Comparison of ENCODE assay signal across 20 mouse cellular contexts in genomic region chr13:48631691-48632090, GRCm38 (mm10). TPM values are rescaled to one million over a fixed set of nuclear protein-coding genes. Genes with fewer than 3 reads are reported as not detected.
A peak's percentile ranks its signal among the peaks of the same experiment; 100 is the strongest.
DNase-seq lines count a peak whose midpoint lies in the region; ATAC-seq and TF ChIP-seq lines count a peak whose summit lies in the region.
"Had no signal": no experiment of that assay in that cellular context is flagged by ENCODE, and none has a peak within 500 bp of the region (broad histone marks: within the 10 kb centered on the region; RNA-seq: fewer than 3 reads in every experiment).

No protein-coding gene starts in this region.

- H3K36me3 ChIP-seq in intestine, postnatal 0 days (ENCODE audit: control insufficient read depth, insufficient read depth), result no peaks in the 10 kb centered on the region
- H3K36me3 ChIP-seq in intestine, embryonic 16.5 days (ENCODE audit: control insufficient read depth, insufficient read depth, low read length), result no peaks in the 10 kb centered on the region
- H3K36me3 ChIP-seq in lung, embryonic 14.5 days (ENCODE audit: insufficient read depth), result no peaks in the 10 kb centered on the region
- H3K36me3 ChIP-seq: embryonic facial prominence, embryonic 10.5 days; heart, embryonic 12.5 days; hindbrain, embryonic 15.5 days had no signal

- H3K4me2 ChIP-seq in intestine, postnatal 0 days (replicated peaks; ENCODE audit: low read depth), result no peak overlapping the region
- H3K4me2 ChIP-seq in intestine, embryonic 16.5 days (ENCODE audit: low read depth, low read length), result no peak overlapping the region
- no peak overlapping the region for H3K4me2 ChIP-seq in lung, embryonic 14.5 days
- H3K4me2 ChIP-seq: heart, embryonic 12.5 days; hindbrain, embryonic 15.5 days had no signal

- WGBS in intestine, postnatal 0 days, result 76% methylated on average over 5 of the region's 5 CpGs
- WGBS in intestine, embryonic 16.5 days, result 74% methylated on average over 5 of the region's 5 CpGs
- WGBS in lung, embryonic 14.5 days, result 67% methylated on average over 5 of the region's 5 CpGs

- ATAC-seq in intestine, postnatal 0 days, result no peak
- no peak for ATAC-seq in intestine, embryonic 16.5 days
- no peak for ATAC-seq in lung, embryonic 14.5 days (ENCODE audit: insufficient read depth)
- ATAC-seq: CD4-positive, CD25-positive, alpha-beta regulatory T cell, adult 4 months; forebrain, embryonic 16.5 days had no signal

- no peak overlapping the region for H3K27ac ChIP-seq in intestine, postnatal 0 days (ENCODE audit: low read depth, low read length)
- no peak overlapping the region for H3K27ac ChIP-seq in intestine, embryonic 16.5 days (ENCODE audit: low read length)
- no peak overlapping the region for H3K27ac ChIP-seq in lung, embryonic 14.5 days (ENCODE audit: low read depth)
- H3K27ac ChIP-seq: embryonic facial prominence, embryonic 10.5 days; hindbrain, embryonic 15.5 days had no signal

- no peak overlapping the region for H3K4me3 ChIP-seq in intestine, postnatal 0 days (ENCODE audit: low read depth, low read length)
- no peak overlapping the region for H3K4me3 ChIP-seq in intestine, embryonic 16.5 days (ENCODE audit: low read length)
- no peak overlapping the region for H3K4me3 ChIP-seq in lung, embryonic 14.5 days (ENCODE audit: low read depth, low read length)
- H3K4me3 ChIP-seq: embryonic facial prominence, embryonic 10.5 days; heart, embryonic 12.5 days; hindbrain, embryonic 15.5 days had no signal

- no peaks in the 10 kb centered on the region for H3K27me3 ChIP-seq in intestine, postnatal 0 days (replicated peaks; ENCODE audit: control insufficient read depth, insufficient read depth, low read length)
- no peaks in the 10 kb centered on the region for H3K27me3 ChIP-seq in intestine, embryonic 16.5 days (replicated peaks; ENCODE audit: control insufficient read depth, insufficient read depth, low read length)
- no peaks in the 10 kb centered on the region for H3K27me3 ChIP-seq in lung, embryonic 14.5 days (ENCODE audit: insufficient read depth, low read length)
- H3K27me3 ChIP-seq: heart, embryonic 12.5 days; hindbrain, embryonic 15.5 days had no signal

- no peak overlapping the region for H3K9ac ChIP-seq in intestine, postnatal 0 days (ENCODE audit: low read depth, low read length)
- no peak overlapping the region for H3K9ac ChIP-seq in intestine, embryonic 16.5 days (ENCODE audit: low read depth, low read length)
- no peak overlapping the region for H3K9ac ChIP-seq in lung, embryonic 14.5 days
- H3K9ac ChIP-seq: heart, embryonic 12.5 days; hindbrain, embryonic 15.5 days had no signal

- H3K4me1 ChIP-seq in intestine, postnatal 0 days (replicated peaks; ENCODE audit: control insufficient read depth, insufficient read depth, low read length), result no peaks in the 10 kb centered on the region
- H3K4me1 ChIP-seq in intestine, embryonic 16.5 days (ENCODE audit: control insufficient read depth, insufficient read depth, low read length), result no peaks in the 10 kb centered on the region
- H3K4me1 ChIP-seq in lung, embryonic 14.5 days (ENCODE audit: insufficient read depth), result no peaks in the 10 kb centered on the region
- H3K4me1 ChIP-seq: embryonic facial prominence, embryonic 10.5 days; heart, embryonic 12.5 days; hindbrain, embryonic 15.5 days had no signal

- no peaks in the 10 kb centered on the region for H3K9me3 ChIP-seq in intestine, postnatal 0 days (ENCODE audit: control insufficient read depth)
- H3K9me3 ChIP-seq in intestine, embryonic 16.5 days (ENCODE audit: control insufficient read depth, low read length), result no peaks in the 10 kb centered on the region
- no peaks in the 10 kb centered on the region for H3K9me3 ChIP-seq in lung, embryonic 14.5 days (ENCODE audit: low read depth, low read length)
- H3K9me3 ChIP-seq: embryonic facial prominence, embryonic 10.5 days; heart, embryonic 12.5 days; hindbrain, embryonic 15.5 days had no signal

- DNase-seq in lung, embryonic 14.5 days, result peak; percentile 25
- no peak for DNase-seq in lung, postnatal 25 days (ENCODE audit: low spot score)
- DNase-seq in ES-CJ7 (ENCODE audit: low read depth, low spot score), result peak; percentile 22
- DNase-seq in ZHBTc4 (ENCODE audit: low read depth, low spot score), result peak; percentile 56
- DNase-seq in cerebellum, postnatal 25 days, result no peak
- DNase-seq: adrenal gland, adult 2 months; adrenal gland, postnatal 25 days; B cell, adult 2 months; cerebellum, adult 18-20 months; cerebellum, adult 9-11 months; gastrocnemius, postnatal 14 days; heart, postnatal 36 days had no signal

- 0 out of 2 replicates have a peak, but pooled peaks have one; percentile 7 for TF ChIP-seq CTCF in intestine, postnatal 0 days (IDR thresholded peaks at IDR 0.05; ENCODE audit: low read depth)
- TF ChIP-seq CTCF in lung, embryonic 14.5 days (IDR thresholded peaks at IDR 0.05; ENCODE audit: low read depth), result no peak

RNA-seq across cellular contexts. Expression of gene Ptpdc1, which starts 6.2 kb away (rescaled TPM):
- polyA plus RNA-seq in intestine, postnatal 0 days (2015; fragmentation: Nextera tagmentation; extraction: Ambion mirVana), result 1.9 and 2.5 TPM in 2 replicates
- 4.1 and 4.2 TPM in 2 replicates for polyA plus RNA-seq in intestine, embryonic 16.5 days (2015; fragmentation: Nextera tagmentation; extraction: Ambion mirVana)
- polyA plus RNA-seq in lung, embryonic 14.5 days (2014; fragmentation: Nextera tagmentation; extraction: Ambion mirVana), result 13.7 and 14.8 TPM in 2 replicates

RNA-seq across cellular contexts. Expression of gene Barx1, which starts 31.1 kb away (rescaled TPM):
- 0.29 and 2.1 TPM in 2 replicates for polyA plus RNA-seq in intestine, postnatal 0 days (2015; fragmentation: Nextera tagmentation; extraction: Ambion mirVana)
- 0.10 and 0.18 TPM in 2 replicates for polyA plus RNA-seq in intestine, embryonic 16.5 days (2015; fragmentation: Nextera tagmentation; extraction: Ambion mirVana)
- 0.35 and 0.86 TPM in 2 replicates for polyA plus RNA-seq in lung, embryonic 14.5 days (2014; fragmentation: Nextera tagmentation; extraction: Ambion mirVana)
- polyA plus RNA-seq: adrenal gland, adult 2 months; CD4-positive, CD25-positive, alpha-beta regulatory T cell, adult 4 months; forebrain, embryonic 16.5 days; gonadal fat pad, adult 2 months; hindbrain, embryonic 15.5 days had no signal

Comparison
In these comparisons a context has a peak if more than half of its experiments do, and no peak if none do; other contexts are left out.
1. DNase-seq: peak in lung, embryonic 14.5 days (single experiment), ES-CJ7 (single experiment) and ZHBTc4 (single experiment); none in lung, postnatal 25 days (single experiment) and cerebellum, postnatal 25 days (0 of 2).